Mouse (Mus musculus) MEL (cell line): ENCODE data around the gene Gm20388. TPM values are rescaled to one million over a fixed set of nuclear protein-coding genes. Genes with fewer than 3 reads are reported as not detected.

Source experiments
- DNase-seq: peaks from one replicate; pipeline ENCODE4 v3.0.0; 2011; ENCODE audit warnings: low read depth, low spot score
- H3K27ac ChIP-seq: 2 replicates; pipeline ENCODE4 v1.5.1; 2012; ENCODE audit warnings: low read depth, mild to moderate bottlenecking, control low read depth, low read length, moderate library complexity; ENCODE audit not compliant: control insufficient read depth
- H3K27me3 ChIP-seq, 2 experiments: fragments of 150-350 bp in 1 of 2; sonication (generic) in 1 of 2; 2 replicates each; pipeline ENCODE4 v1.6.1; 2012; ENCODE audit warnings: low read length in 2 of 2, mild to moderate bottlenecking in 2 of 2, improper control_type of control experiment in 1 of 2, moderate library complexity in 1 of 2; ENCODE audit not compliant: insufficient read depth in 2 of 2, control insufficient read depth in 1 of 2
- H3K36me3 ChIP-seq, 2 experiments: 2 replicates each; pipeline ENCODE4 v1.6.1; 2012 to 2014; ENCODE audit warnings: low read length in 2 of 2, improper control_type of control experiment in 1 of 2, inconsistent platforms in 1 of 2, mild to moderate bottlenecking in 1 of 2; ENCODE audit not compliant: insufficient read depth in 2 of 2, control insufficient read depth in 1 of 2
- H3K4me1 ChIP-seq, 2 experiments: fragments of 150-350 bp in 1 of 2; sonication (generic) in 1 of 2; 2 replicates each; pipeline ENCODE4 v1.6.1; 2012; ENCODE audit warnings: low read length in 2 of 2, improper control_type of control experiment in 1 of 2, mild to moderate bottlenecking in 1 of 2; ENCODE audit not compliant: insufficient read depth in 2 of 2, control insufficient read depth in 1 of 2
- H3K4me3 ChIP-seq, 2 experiments: fragments of 150-350 bp in 1 of 2; sonication (generic) in 1 of 2; 2 replicates each; pipeline ENCODE4 v1.5.1; 2012; ENCODE audit warnings: low read depth in 2 of 2, low read length in 2 of 2, mild to moderate bottlenecking in 2 of 2, moderate library complexity in 2 of 2, control low read depth in 1 of 2, improper control_type of control experiment in 1 of 2; ENCODE audit not compliant: control insufficient read depth in 1 of 2, insufficient read depth in 1 of 2
- H3K79me2 ChIP-seq: 2 replicates; pipeline ENCODE4 v1.6.1; 2012; ENCODE audit warnings: mild to moderate bottlenecking, low read length, moderate library complexity; ENCODE audit not compliant: control insufficient read depth, poor library complexity, insufficient read depth
- H3K9ac ChIP-seq: 2 replicates; pipeline ENCODE4 v1.6.1; 2012; ENCODE audit warnings: low read depth, mild to moderate bottlenecking, control low read depth, low read length, moderate library complexity; ENCODE audit not compliant: control insufficient read depth, poor library complexity, severe bottlenecking
- H3K9me3 ChIP-seq: fragments of 150-350 bp; sonication (generic); replicated peaks from 2 replicates; pipeline ENCODE4 v1.6.1; 2012; ENCODE audit warnings: mild to moderate bottlenecking, low read length, improper control_type of control experiment, moderate library complexity; ENCODE audit not compliant: insufficient read depth
- BHLHE40 ChIP-seq: IDR thresholded peaks from 2 replicates; pipeline ENCODE4 v1.6.1; 2012; ENCODE audit warnings: low read depth, mild to moderate bottlenecking, inconsistent platforms, low read length, improper control_type of control experiment, borderline replicate concordance
- CHD1 ChIP-seq: IDR thresholded peaks from 2 replicates; pipeline ENCODE4 v1.6.1; 2012; ENCODE audit warnings: low read depth, mild to moderate bottlenecking, inconsistent platforms, low read length, improper control_type of control experiment
- CTCF ChIP-seq, 3 experiments: IDR thresholded peaks in 2 of 3; conservative IDR thresholded peaks in 1 of 3; 2 replicates each; pipeline ENCODE4 v1.5.1; 2011 to 2012; ENCODE audit warnings: low read length in 3 of 3, low read depth in 2 of 3, mild to moderate bottlenecking in 2 of 3, improper control_type of control experiment in 1 of 3, inconsistent platforms in 1 of 3, mixed read lengths in 1 of 3, moderate library complexity in 1 of 3; ENCODE audit not compliant: control insufficient read depth in 1 of 3, insufficient read depth in 1 of 3, poor library complexity in 1 of 3, severe bottlenecking in 1 of 3
- E2F4 ChIP-seq: IDR thresholded peaks from 2 replicates; pipeline ENCODE4 v1.6.1; 2011; ENCODE audit warnings: low read depth, low read length, improper control_type of control experiment, borderline replicate concordance
- ELF1 ChIP-seq: IDR thresholded peaks from 2 replicates; pipeline ENCODE4 v1.6.1; 2014; ENCODE audit warnings: low read depth, mild to moderate bottlenecking, inconsistent platforms, low read length, improper control_type of control experiment, moderate library complexity
- EP300 ChIP-seq, 2 experiments: IDR thresholded peaks; 2 replicates each; pipeline ENCODE4 v1.6.1; 2011; ENCODE audit warnings: improper control_type of control experiment in 2 of 2, low read length in 2 of 2, low read depth in 1 of 2, mild to moderate bottlenecking in 1 of 2
- ETS1 ChIP-seq: IDR thresholded peaks from 2 replicates; pipeline ENCODE4 v1.6.1; 2012; ENCODE audit warnings: low read depth, mild to moderate bottlenecking, inconsistent platforms, low read length, improper control_type of control experiment, moderate library complexity
- KAT2A ChIP-seq: conservative IDR thresholded peaks from 2 replicates; pipeline ENCODE4 v1.6.1; 2012; ENCODE audit warnings: low read depth, low read length, improper control_type of control experiment, inconsistent platforms
- MEF2A ChIP-seq: IDR thresholded peaks from 2 replicates; pipeline ENCODE4 v1.6.1; 2014; ENCODE audit warnings: low read depth, mild to moderate bottlenecking, inconsistent platforms, low read length, improper control_type of control experiment; ENCODE audit not compliant: poor library complexity, insufficient replicate concordance, severe bottlenecking; ENCODE audit errors: extremely low read depth
- NELFE ChIP-seq: IDR thresholded peaks from 2 replicates; pipeline ENCODE4 v1.6.1; 2011; ENCODE audit warnings: low read depth, low read length, improper control_type of control experiment
- POLR2AphosphoS2 ChIP-seq: IDR thresholded peaks from 2 replicates; pipeline ENCODE4 v1.6.1; 2011; ENCODE audit warnings: low read length, improper control_type of control experiment
- RCOR1 ChIP-seq: IDR thresholded peaks from 2 replicates; pipeline ENCODE4 v1.6.1; 2012; ENCODE audit warnings: low read depth, mild to moderate bottlenecking, inconsistent platforms, low read length, improper control_type of control experiment
- SIN3A ChIP-seq: IDR thresholded peaks from 2 replicates; pipeline ENCODE4 v1.6.1; 2012; ENCODE audit warnings: low read length, improper control_type of control experiment, inconsistent platforms
- SMC3 ChIP-seq: IDR thresholded peaks from 2 replicates; pipeline ENCODE4 v1.6.1; 2011; ENCODE audit warnings: low read depth, low read length, improper control_type of control experiment
- TBP ChIP-seq: IDR thresholded peaks from 2 replicates; pipeline ENCODE4 v1.8.0; 2011; ENCODE audit warnings: low read depth, low read length, improper control_type of control experiment
- UBTF ChIP-seq: IDR thresholded peaks from 2 replicates; pipeline ENCODE4 v1.6.1; 2012; ENCODE audit warnings: low read depth, mild to moderate bottlenecking, inconsistent platforms, low read length, improper control_type of control experiment, moderate library complexity, borderline replicate concordance; ENCODE audit not compliant: insufficient read depth
- USF2 ChIP-seq, 2 experiments: IDR thresholded peaks; 2 replicates each; pipeline ENCODE4 v1.6.1; 2011 to 2012; ENCODE audit warnings: improper control_type of control experiment in 2 of 2, low read length in 2 of 2, borderline replicate concordance in 1 of 2, inconsistent platforms in 1 of 2, low read depth in 1 of 2, mild to moderate bottlenecking in 1 of 2; ENCODE audit not compliant: insufficient read depth in 1 of 2
- ZC3H11A ChIP-seq: IDR thresholded peaks from 2 replicates; pipeline ENCODE4 v1.6.1; 2012; ENCODE audit warnings: low read depth, mild to moderate bottlenecking, inconsistent platforms, low read length, improper control_type of control experiment
- ZKSCAN1 ChIP-seq: IDR thresholded peaks from 2 replicates; pipeline ENCODE4 v1.6.1; 2012; ENCODE audit warnings: low read depth, mild to moderate bottlenecking, inconsistent platforms, low read length, improper control_type of control experiment, moderate library complexity
- ZMIZ1 ChIP-seq: IDR thresholded peaks from 2 replicates; pipeline ENCODE4 v1.6.1; 2012; ENCODE audit warnings: low read depth, mild to moderate bottlenecking, inconsistent platforms, low read length, improper control_type of control experiment, moderate library complexity
- polyA plus RNA-seq, 2 experiments: library from polyadenylated mRNA; stranded (reverse) in 1 of 2; unstranded in 1 of 2; fragments of >175 nt in 1 of 2; fragments of >200 nt in 1 of 2; gene quantifications; 2 replicates each; pipeline versions ENCODE4 v1.2.1 to v1.2.4; 2012; ENCODE audit warnings: low replicate concordance in 2 of 2, low read depth in 1 of 2; ENCODE audit not compliant: insufficient read length in 2 of 2, insufficient read depth in 1 of 2, missing spikeins in 1 of 2
- total RNA-seq: library from RNA; depleted of rRNA; stranded (reverse); fragments of 300-350 nt; gene quantifications from 2 replicates; pipeline ENCODE4 v1.2.3, GENCODE M21; 2012

Gm20388 gene
- total and polyA plus RNA-seq, 3 experiments: 11.1 to 17.8 TPM; not detected in 1

DNA sequence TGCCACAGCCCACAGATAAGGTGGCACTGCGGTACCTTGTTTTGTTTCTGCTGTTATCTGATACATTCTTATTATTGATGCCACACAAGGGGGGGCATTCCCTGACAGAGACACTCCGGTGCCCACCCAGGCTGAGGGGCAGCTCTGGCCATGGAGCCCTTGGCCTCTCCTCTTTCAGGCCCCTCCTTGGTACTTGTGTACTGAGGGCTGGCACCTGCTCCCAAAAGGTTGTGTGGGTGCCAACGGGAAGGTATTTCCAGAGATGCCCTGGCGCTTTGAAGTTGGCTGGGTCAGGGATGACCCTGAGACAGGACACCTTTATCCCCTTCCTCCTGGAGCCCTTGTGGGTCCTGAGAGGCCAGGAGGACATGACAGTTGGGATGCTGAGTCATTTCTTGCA, 2231.8 kb downstream of the Gm20388 start:
- no peak overlapping the region for H3K4me3 ChIP-seq
- H3K9me3 ChIP-seq: no peaks in the 10 kb centered on the region
- H3K27ac ChIP-seq: no peak overlapping the region
- no peak overlapping the region for H3K9ac ChIP-seq
- no peak for TF ChIP-seq E2F4
- no peak for TF ChIP-seq CTCF (IDR thresholded peaks at IDR 0.05 in 2 of 3, conservative IDR thresholded peaks at IDR 0.05 in 1 of 3; ENCODE audit: control insufficient read depth in 1 of 3, insufficient read depth in 1 of 3, low read depth in 2 of 3, low read length in 3 of 3, poor library complexity in 1 of 3, severe bottlenecking in 1 of 3)
- no peak for TF ChIP-seq USF2 (IDR thresholded peaks at IDR 0.05; ENCODE audit: borderline replicate concordance in 1 of 2, insufficient read depth in 1 of 2, low read depth in 1 of 2, low read length in 2 of 2)
- TF ChIP-seq CHD1: no peak
- no peak for TF ChIP-seq BHLHE40
- no peak for TF ChIP-seq NELFE
- TF ChIP-seq ZC3H11A: no peak
- no peak for TF ChIP-seq ELF1
- no peak for TF ChIP-seq ZKSCAN1
- TF ChIP-seq SMC3: no peak
- TF ChIP-seq MEF2A: no peak
- no peak for TF ChIP-seq ZMIZ1
- TF ChIP-seq KAT2A: no peak
- no peak for TF ChIP-seq TBP
- TF ChIP-seq SIN3A: no peak
- no peak for TF ChIP-seq ETS1
- TF ChIP-seq UBTF: no peak
- no peak for TF ChIP-seq EP300 (IDR thresholded peaks at IDR 0.05; ENCODE audit: low read depth in 1 of 2, low read length in 2 of 2)
- no peak for TF ChIP-seq POLR2AphosphoS2
- no peak for TF ChIP-seq RCOR1
- no peaks in the 10 kb centered on the region for H3K4me1 ChIP-seq
- DNase-seq: no peak
- no peaks in the 10 kb centered on the region for H3K27me3 ChIP-seq
- no peaks in the 10 kb centered on the region for H3K36me3 ChIP-seq
- H3K79me2 ChIP-seq: no peaks in the 10 kb centered on the region

DNA sequence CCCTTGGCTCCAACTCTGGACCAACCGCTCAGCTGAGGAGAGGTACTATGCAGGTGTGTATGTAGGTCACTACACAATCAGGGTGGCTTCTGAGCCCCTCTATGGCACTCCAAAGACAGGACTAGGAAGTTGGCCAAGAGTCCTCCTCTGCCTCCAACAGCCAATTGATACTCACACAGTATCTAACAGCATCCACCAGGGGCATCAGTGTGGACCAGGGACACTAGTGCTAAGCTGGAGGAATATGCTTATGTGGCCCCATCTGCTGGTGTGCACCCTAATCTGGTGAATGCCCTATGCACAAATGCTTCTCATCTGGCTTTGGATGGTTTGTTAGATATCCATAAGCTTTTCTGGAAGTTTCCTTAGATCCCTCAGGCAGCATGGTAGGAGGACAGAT, 2232.6 kb downstream of the Gm20388 start:
- no peak for DNase-seq
- Histone ChIP-seq H3K27me3 (no peaks in the 10 kb centered on the region), H3K9ac (no peak overlapping the region), H3K4me1 (no peaks in the 10 kb centered on the region), H3K36me3 (no peaks in the 10 kb centered on the region), H3K4me3 (no peak overlapping the region), H3K79me2 (no peaks in the 10 kb centered on the region)
- peak in 1 of 3 experiments; percentile 5; a peak in 1 of 6 replicates for TF ChIP-seq CTCF (IDR thresholded peaks at IDR 0.05 in 2 of 3, conservative IDR thresholded peaks at IDR 0.05 in 1 of 3; ENCODE audit: control insufficient read depth in 1 of 3, insufficient read depth in 1 of 3, low read depth in 2 of 3, low read length in 3 of 3, poor library complexity in 1 of 3, severe bottlenecking in 1 of 3)
- TF ChIP-seq RCOR1: no peak
- TF ChIP-seq, all 39 proteins: peak for 1
- H3K9me3 ChIP-seq: no peaks in the 10 kb centered on the region
- H3K27ac ChIP-seq: no peak overlapping the region
